Mouse (Mus musculus) heart, embryonic 10.5 days (tissue): Measurements from ENCODE around the gene LTO1. TPM values are rescaled to one million over a fixed set of nuclear protein-coding genes. Genes with fewer than 3 reads are reported as not detected.
"Not testable (repeated sequence)": the region's sequence is repeated elsewhere in the genome, so short reads cannot be mapped to it uniquely, and the experiment has no call there.

Source experiments
- DNase-seq: peaks from one replicate; pipeline ENCODE4 v3.0.0-alpha.2; 2017; ENCODE audit warnings: low spot score
- H3K27ac ChIP-seq: fragments of 300-500 bp; sonication (generic); 2 replicates; pipeline ENCODE4 v1.5.1; 2016; ENCODE audit warnings: mild to moderate bottlenecking
- H3K27me3 ChIP-seq: fragments of 300-500 bp; sonication (generic); 2 replicates; pipeline ENCODE4 v1.6.1; 2016; ENCODE audit warnings: mild to moderate bottlenecking; ENCODE audit not compliant: poor library complexity, insufficient read depth, severe bottlenecking
- H3K36me3 ChIP-seq: fragments of 300-500 bp; sonication (generic); 2 replicates; pipeline ENCODE4 v1.6.1; 2016; ENCODE audit warnings: mild to moderate bottlenecking, moderate library complexity
- H3K4me1 ChIP-seq: fragments of 300-500 bp; sonication (generic); 2 replicates; pipeline ENCODE4 v1.6.1; 2016; ENCODE audit warnings: mild to moderate bottlenecking
- H3K4me3 ChIP-seq: fragments of 300-500 bp; sonication (generic); 2 replicates; pipeline ENCODE4 v1.5.1; 2016; ENCODE audit warnings: mild to moderate bottlenecking, moderate library complexity
- H3K9me3 ChIP-seq: fragments of 300-500 bp; sonication (generic); 2 replicates; pipeline ENCODE4 v1.6.1; 2016; ENCODE audit warnings: mild to moderate bottlenecking, moderate library complexity
- WGBS: fragments of 180-500 bp; shearing (Covaris S2); methylation state at CpG from one replicate; pipeline ENCODE4 v1.1.7; 2016; 5-methylcytosine and 5-hydroxymethylcytosine counted together
- polyA plus RNA-seq: library from polyadenylated mRNA; unstranded; fragments of >200 nt; fragmentation: Nextera tagmentation; extraction: Ambion mirVana; gene quantifications from 2 replicates; pipeline ENCODE4 v1.2.1, GENCODE M21; 2016

The LTO1 gene
- polyA plus RNA-seq, result 23.3 and 26.0 TPM in 2 replicates

GRCm38 (mm10) chr7:144914948-144915750, at the start of gene LTO1:
Gene LTO1 (plus strand): TSS chr7:144915100.
- DNase-seq, result peak; percentile 96
- WGBS, result under 1% methylated on average over 55 of the region's 55 CpGs
- Histone ChIP-seq H3K9me3 (no peaks in the 10 kb centered on the region), H3K4me1 (peaks cover 12% of the 10 kb centered on the region), H3K36me3 (peaks cover 28% of the 10 kb centered on the region), H3K27ac (peak within 1 kb of the TSS; percentile 88), H3K4me3 (peak within 1 kb of the TSS; percentile 92), H3K27me3 (no peaks in the 10 kb centered on the region)

- WGBS, result 58% methylated on average over 4 of the region's 4 CpGs
- DNase-seq, result no peak
- Histone ChIP-seq H3K9me3 (no peaks in the 10 kb centered on the region), H3K27me3 (peaks cover 76% of the 10 kb centered on the region), H3K27ac (no peak overlapping the region), H3K4me1 (0 out of 2 replicates have a peak, but pooled peaks cover under 1% of the 10 kb centered on the region), H3K4me3 (no peak overlapping the region), H3K36me3 (no peaks in the 10 kb centered on the region)
These were observed 47.7 kb upstream of the LTO1 start for GRCm38 (mm10) chr7:144867161-144867560.

- H3K27me3 ChIP-seq, result peaks cover 73% of the 10 kb centered on the region
- no peak for DNase-seq
These were observed 47.3 kb upstream of the LTO1 start for GRCm38 (mm10) chr7:144867602-144868001.

GRCm38 (mm10) chr7:144872420-144872819, 42.5 kb upstream of the LTO1 start:
- Histone ChIP-seq H3K36me3 (no peaks in the 10 kb centered on the region), H3K27me3 (peaks cover 62% of the 10 kb centered on the region), H3K27ac (0 out of 2 replicates have a peak overlapping the region, but pooled peaks have one; percentile 36), H3K4me3 (no peak overlapping the region), H3K9me3 (no peaks in the 10 kb centered on the region), H3K4me1 (peaks cover 32% of the 10 kb centered on the region)
- DNase-seq, result no peak
- 44% methylated on average over 4 of the region's 4 CpGs for WGBS

More at GRCm38 (mm10) chr7:144867602-144868001, 47.3 kb upstream of the LTO1 start:
- no peaks in the 10 kb centered on the region for H3K9me3 ChIP-seq
- H3K4me3 ChIP-seq, result no peak overlapping the region
- no peak overlapping the region for H3K27ac ChIP-seq
- H3K4me1 ChIP-seq, result peaks cover 1% of the 10 kb centered on the region
- H3K36me3 ChIP-seq, result no peaks in the 10 kb centered on the region
- WGBS, result 75% methylated on average over 8 of the region's 8 CpGs

- H3K4me1 ChIP-seq, result peaks cover 32% of the 10 kb centered on the region
- H3K27me3 ChIP-seq, result peaks cover 57% of the 10 kb centered on the region
- H3K9me3 ChIP-seq, result no peaks in the 10 kb centered on the region
- DNase-seq, result no peak
- no peak overlapping the region for H3K4me3 ChIP-seq
- WGBS, result 46% methylated on average over 4 of the region's 4 CpGs
- H3K36me3 ChIP-seq, result no peaks in the 10 kb centered on the region
- H3K27ac ChIP-seq, result no peak overlapping the region
These were observed 41.7 kb upstream of the LTO1 start for GRCm38 (mm10) chr7:144873160-144873559.

- WGBS, result 75% methylated on average over 4 of the region's 4 CpGs
- no peaks in the 10 kb centered on the region for H3K9me3 ChIP-seq
- H3K27ac ChIP-seq, result peak overlapping the region; percentile 31; the same call in 1 of the 2 replicates
- DNase-seq, result no peak
- H3K27me3 ChIP-seq, result peaks cover 51% of the 10 kb centered on the region
- peaks cover 32% of the 10 kb centered on the region for H3K4me1 ChIP-seq
- H3K4me3 ChIP-seq, result no peak overlapping the region
- H3K36me3 ChIP-seq, result no peaks in the 10 kb centered on the region
These were observed 40.7 kb upstream of the LTO1 start for GRCm38 (mm10) chr7:144874226-144874625.

GRCm38 (mm10) chr7:144878401-144878800, 36.5 kb upstream of the LTO1 start:
- no peaks in the 10 kb centered on the region for H3K9me3 ChIP-seq
- 88% methylated on average over 1 of the region's 1 CpGs for WGBS
- H3K36me3 ChIP-seq, result no peaks in the 10 kb centered on the region
- no peak overlapping the region for H3K27ac ChIP-seq
- no peak for DNase-seq
- H3K4me3 ChIP-seq, result no peak overlapping the region
- peaks cover 52% of the 10 kb centered on the region for H3K27me3 ChIP-seq
- H3K4me1 ChIP-seq, result peaks cover 28% of the 10 kb centered on the region

GRCm38 (mm10) chr7:144883106-144883505, 31.8 kb upstream of the LTO1 start:
- 36% methylated on average over 2 of the region's 2 CpGs for WGBS
- H3K9me3 ChIP-seq, result no peaks in the 10 kb centered on the region
- H3K27ac ChIP-seq, result 0 out of 2 replicates have a peak overlapping the region, but pooled peaks have one; percentile 22
- no peaks in the 10 kb centered on the region for H3K36me3 ChIP-seq
- DNase-seq, result no peak
- no peak overlapping the region for H3K4me3 ChIP-seq
- H3K4me1 ChIP-seq, result peaks cover 16% of the 10 kb centered on the region
- peaks cover 29% of the 10 kb centered on the region for H3K27me3 ChIP-seq

GRCm38 (mm10) chr7:144887672-144888071, 27.2 kb upstream of the LTO1 start:
- H3K4me1 ChIP-seq, result peaks cover 24% of the 10 kb centered on the region
- no peak overlapping the region for H3K27ac ChIP-seq
- 80% methylated on average over 2 of the region's 2 CpGs for WGBS
- peaks cover 53% of the 10 kb centered on the region for H3K27me3 ChIP-seq
- no peaks in the 10 kb centered on the region for H3K36me3 ChIP-seq
- no peak overlapping the region for H3K4me3 ChIP-seq
- no peak for DNase-seq
- no peaks in the 10 kb centered on the region for H3K9me3 ChIP-seq

GRCm38 (mm10) chr7:144888564-144889299, 26.2 kb upstream of the LTO1 start:
- H3K4me1 ChIP-seq, result peaks cover 19% of the 10 kb centered on the region
- WGBS, result 3% methylated on average over 18 of the region's 18 CpGs
- no peak overlapping the region for H3K27ac ChIP-seq
- no peaks in the 10 kb centered on the region for H3K9me3 ChIP-seq
- H3K4me3 ChIP-seq, result peak overlapping the region; percentile 5; the same call in 1 of the 2 replicates
- H3K27me3 ChIP-seq, result peaks cover 54% of the 10 kb centered on the region
- no peaks in the 10 kb centered on the region for H3K36me3 ChIP-seq
- DNase-seq, result no peak

- H3K27me3 ChIP-seq, result peaks cover 70% of the 10 kb centered on the region
- 93% methylated on average over 1 of the region's 1 CpGs for WGBS
These were observed 24.2 kb upstream of the LTO1 start for GRCm38 (mm10) chr7:144890661-144891060.

GRCm38 (mm10) chr7:144891863-144892262, 23.0 kb upstream of the LTO1 start:
- Histone ChIP-seq H3K27ac (no peak overlapping the region), H3K9me3 (no peaks in the 10 kb centered on the region), H3K4me3 (no peak overlapping the region), H3K36me3 (no peaks in the 10 kb centered on the region), H3K27me3 (peaks cover 82% of the 10 kb centered on the region), H3K4me1 (peaks cover 27% of the 10 kb centered on the region)
- DNase-seq, result no peak
- WGBS, result 67% methylated on average over 2 of the region's 2 CpGs

More at GRCm38 (mm10) chr7:144890661-144891060, 24.2 kb upstream of the LTO1 start:
- not testable (repeated sequence) for H3K4me3 ChIP-seq, H3K36me3 ChIP-seq, DNase-seq, H3K27ac ChIP-seq, H3K9me3 ChIP-seq
- H3K4me1 ChIP-seq, result peaks cover 15% of the 10 kb centered on the region

- 56% methylated on average over 6 of the region's 6 CpGs for WGBS
- no peak for DNase-seq
- no peaks in the 10 kb centered on the region for H3K36me3 ChIP-seq
- H3K27ac ChIP-seq, result no peak overlapping the region
- H3K4me1 ChIP-seq, result peaks cover 32% of the 10 kb centered on the region
- H3K4me3 ChIP-seq, result no peak overlapping the region
- peaks cover 86% of the 10 kb centered on the region for H3K27me3 ChIP-seq
- no peaks in the 10 kb centered on the region for H3K9me3 ChIP-seq
These were observed 22.6 kb upstream of the LTO1 start for GRCm38 (mm10) chr7:144892322-144892721.
